Mouse (Mus musculus) adrenal gland, adult 18-20 months (tissue): Measurements from ENCODE around the gene Gadd45g. TPM values are rescaled to one million over a fixed set of nuclear protein-coding genes. Genes with fewer than 3 reads are reported as not detected.

Experiments used
- DNase-seq, 2 experiments: peaks; one replicate each; pipeline ENCODE4 v3.0.0; 2021 to 2022; ENCODE audit warnings: low spot score in 2 of 2
- total RNA-seq, 2 experiments: library from RNA; stranded (reverse); gene quantifications; 1 replicate in 1 of 2; 2 replicates in 1 of 2; pipeline ENCODE4 v1.2.3; 2021

Gadd45g gene
- total RNA-seq, 2 experiments from 2014 or later: 44.9 to 80.0 TPM

- DNase-seq: no peak
Measured at GRCm38 (mm10) chr13:51881271-51882128, 35.0 kb downstream of the Gadd45g start.

- no peak for DNase-seq
Measured at GRCm38 (mm10) chr13:51882218-51882617, 35.7 kb downstream of the Gadd45g start.

GRCm38 (mm10) chr13:51884250-51884649 lies 37.8 kb downstream of the Gadd45g start:
- DNase-seq: no peak

- DNase-seq: no peak
Measured at GRCm38 (mm10) chr13:51885594-51885993, 39.1 kb downstream of the Gadd45g start.

- no peak for DNase-seq
Measured at GRCm38 (mm10) chr13:51886085-51886484, 39.6 kb downstream of the Gadd45g start.

GRCm38 (mm10) chr13:51886723-51887122 lies 40.2 kb downstream of the Gadd45g start:
- no peak for DNase-seq

GRCm38 (mm10) chr13:51888426-51888825 lies 41.9 kb downstream of the Gadd45g start:
- DNase-seq: no peak

- DNase-seq: no peak
Measured at GRCm38 (mm10) chr13:51891825-51892532, 45.5 kb downstream of the Gadd45g start.

GRCm38 (mm10) chr13:51897579-51897978 lies 51.1 kb downstream of the Gadd45g start:
- no peak for DNase-seq

Other genes starting within 250 kb of the Gadd45g start
- gene Cks2, start 201.4 kb upstream of the Gadd45g start, total RNA-seq: 1 to 10 TPM; 2.8 to 8.5 TPM
- 10 to 100 TPM; 19.0 to 21.7 TPM for gene Secisbp2, start 195.0 kb upstream of the Gadd45g start, total RNA-seq
- gene Sema4d, start 52.9 kb upstream of the Gadd45g start, total RNA-seq: 10 to 100 TPM in 1 of 2 experiments, 1 to 10 TPM in 1; 8.0 to 13.5 TPM